Mouse (Mus musculus): ENCODE measurements around the gene Olfr566.

The Olfr566 gene

GRCm38 (mm10) chr7:102858665-102859064 lies at the start of gene Olfr566:
Gene Olfr566 (minus strand): TSS chr7:102858765.
- in situ Hi-C loops (cut with MboI, MseI) = no loop called here

- in situ Hi-C loops (cut with MboI, MseI) = no loop called here
Observed at GRCm38 (mm10) chr7:102890782-102891181, 32.2 kb upstream of the Olfr566 start, which contains the start of gene Olfr569. Gene Olfr569 (minus strand): TSS chr7:102890882.

- in situ Hi-C loops (cut with MboI, MseI) = no loop called here
Observed at GRCm38 (mm10) chr7:102876822-102877221, 18.3 kb upstream of the Olfr566 start, which contains the start of gene Olfr568. Gene Olfr568 (plus strand): TSS chr7:102877122.

GRCm38 (mm10) chr7:102855807-102856206 lies 2.8 kb downstream of the Olfr566 start:
- in situ Hi-C loops (cut with MboI, MseI) = no loop called here
